Mouse (Mus musculus): ENCODE data around the gene Zfp324. TPM values are rescaled to one million over a fixed set of nuclear protein-coding genes. Genes with fewer than 3 reads are reported as not detected.

The Zfp324 gene
- total RNA-seq, 2 experiments from 2014 or later, result 2.2 to 3.7 TPM

GRCm38 (mm10) chr7:13001584-13001983, 35.9 kb downstream of the Zfp324 start:
- intact Hi-C loops (cut with DNase I; ENCODE audit: low total_unique reads), result no loop called here
- DNase-seq, result no peak

- intact Hi-C loops (cut with DNase I; ENCODE audit: low total_unique reads), result no loop called here
- no peak for DNase-seq
Measured at GRCm38 (mm10) chr7:13003380-13003779, 37.7 kb downstream of the Zfp324 start.

- DNase-seq, result no peak
- intact Hi-C loops (cut with DNase I; ENCODE audit: low total_unique reads), result loop anchor here (5.0 kb wide), 1 partner anchor 41 kb away; no protein-coding TSS in a partner anchor
Measured at GRCm38 (mm10) chr7:13006011-13006410, 40.4 kb downstream of the Zfp324 start.

GRCm38 (mm10) chr7:13006531-13006930, 40.9 kb downstream of the Zfp324 start:
- intact Hi-C loops (cut with DNase I; ENCODE audit: low total_unique reads), result loop anchor here (5.0 kb wide), 1 partner anchor 41 kb away; no protein-coding TSS in a partner anchor
- no peak for DNase-seq

- intact Hi-C loops (cut with DNase I; ENCODE audit: low total_unique reads), result loop anchor here (5.0 kb wide), 1 partner anchor 40 kb away; no protein-coding TSS in a partner anchor
Measured at GRCm38 (mm10) chr7:13007341-13008092, 41.9 kb downstream of the Zfp324 start.

GRCm38 (mm10) chr7:13009143-13010004, 43.7 kb downstream of the Zfp324 start:
- intact Hi-C loops (cut with DNase I; ENCODE audit: low total_unique reads), result loop anchor here (5.0 kb wide), 1 partner anchor 38 kb away; no protein-coding TSS in a partner anchor
- peak; percentile 91 for DNase-seq

More at GRCm38 (mm10) chr7:13007341-13008092, 41.9 kb downstream of the Zfp324 start:
- DNase-seq, result no peak

GRCm38 (mm10) chr7:13010005-13010908, 44.6 kb downstream of the Zfp324 start, which contains the start of gene Zbtb45:
Gene Zbtb45 (minus strand): TSS chr7:13010034.
- DNase-seq, result no peak
- intact Hi-C loops (cut with DNase I; ENCODE audit: low total_unique reads), result no loop called here

- DNase-seq, result no peak
- intact Hi-C loops (cut with DNase I; ENCODE audit: low total_unique reads), result no loop called here
Measured at GRCm38 (mm10) chr7:13013671-13014070, 48.0 kb downstream of the Zfp324 start.

GRCm38 (mm10) chr7:13014275-13014839, 48.7 kb downstream of the Zfp324 start:
- DNase-seq, result no peak
- intact Hi-C loops (cut with DNase I; ENCODE audit: low total_unique reads), result no loop called here

- DNase-seq, result no peak
- intact Hi-C loops (cut with DNase I; ENCODE audit: low total_unique reads), result no loop called here
Measured at GRCm38 (mm10) chr7:13015217-13015616, 49.6 kb downstream of the Zfp324 start.

GRCm38 (mm10) chr7:13022773-13023535, 57.3 kb downstream of the Zfp324 start:
- intact Hi-C loops (cut with DNase I; ENCODE audit: low total_unique reads), result no loop called here
- DNase-seq, result peak; percentile 67

Other genes starting within 250 kb of the Zfp324 start
- gene Vmn2r56, start 230.8 kb upstream of the Zfp324 start, total RNA-seq (2021), result not detected
- 1 to 10 TPM; 2.3 to 3.2 TPM for gene Zscan18, start 162.2 kb upstream of the Zfp324 start, total RNA-seq (2021)
- 1 to 10 TPM; 4.4 to 4.6 TPM for gene Zfp329, start 147.0 kb upstream of the Zfp324 start, total RNA-seq (2021)
- 10 to 100 TPM in 1 of 2 experiments, 1 to 10 TPM in 1; 9.7 to 10.2 TPM for gene Zfp110, start 131.1 kb upstream of the Zfp324 start, total RNA-seq (2021)
- 1 to 10 TPM; 1.9 to 2.1 TPM for gene Zfp128, start 84.7 kb upstream of the Zfp324 start, total RNA-seq (2021)
- 1 to 10 TPM; 3.1 TPM for gene Zscan22, start 68.0 kb upstream of the Zfp324 start, total RNA-seq (2021)
- 100 to 1,000 TPM; 667 to 730 TPM for gene Rps5, start 43.5 kb upstream of the Zfp324 start, total RNA-seq (2021)
- under 1 TPM; 0.25 to 0.27 TPM for gene Rnf225, start 38.4 kb upstream of the Zfp324 start, total RNA-seq (2021)
- gene Zfp446, start 12.0 kb downstream of the Zfp324 start, total RNA-seq (2021), result 1 to 10 TPM; 2.7 to 2.9 TPM
- gene Slc27a5, start 32.4 kb downstream of the Zfp324 start, total RNA-seq (2021), result not detected
- 10 to 100 TPM; 67.0 to 85.9 TPM for gene Trim28, start 33.3 kb downstream of the Zfp324 start, total RNA-seq (2021)
- gene Zbtb45, start 44.2 kb downstream of the Zfp324 start, total RNA-seq (2021), result 1 to 10 TPM; 4.7 to 5.1 TPM
- gene Chmp2a, start 69.0 kb downstream of the Zfp324 start, total RNA-seq (2021), result 100 to 1,000 TPM in 1 of 2 experiments, 10 to 100 TPM in 1; 95.6 to 103 TPM
- gene Ube2m, start 72.4 kb downstream of the Zfp324 start, total RNA-seq (2021), result 100 to 1,000 TPM; 141 to 149 TPM
- gene Mzf1, start 88.9 kb downstream of the Zfp324 start, total RNA-seq (2021), result under 1 TPM; 0.80 to 0.98 TPM
- not detected for gene Vmn1r85, start 129.3 kb downstream of the Zfp324 start, total RNA-seq (2021)
- not detected for gene Vmn1r86, start 154.1 kb downstream of the Zfp324 start, total RNA-seq (2021)
- gene Vmn1r87, start 174.3 kb downstream of the Zfp324 start, total RNA-seq (2021), result not detected
- under 1 TPM; 0.04 to 0.10 TPM for gene Vmn1r88, start 193.7 kb downstream of the Zfp324 start, total RNA-seq (2021)
- not detected for gene Vmn1r89, start 247.2 kb downstream of the Zfp324 start, total RNA-seq (2021)

Data from gastrocnemius, postnatal 14 days (tissue).